Mouse (Mus musculus) kidney, adult 9 months (tissue): ENCODE measurements at regions not wholly inside any gene's neighbourhood (a gene's known extent, or its start where the extent isn't known, plus 50 kb on each side); places are given as distances from the start of the nearest gene placed in this dataset.

Experiments
- DNase-seq: peaks from one replicate; pipeline ENCODE4 v3.0.0; 2022

- DNase-seq, result no peak
Observed at GRCm38 (mm10) chr17:75894934-75895333, 343.2 kb upstream of the Fam98a start.

- no peak for DNase-seq
Observed at GRCm38 (mm10) chr17:75893559-75893958, 341.8 kb upstream of the Fam98a start.

GRCm38 (mm10) chr17:75892156-75892555 is 340.4 kb upstream of the Fam98a start:
- DNase-seq, result no peak

- DNase-seq, result no peak
Observed at GRCm38 (mm10) chr17:75891564-75891963, 339.8 kb upstream of the Fam98a start.

DNA sequence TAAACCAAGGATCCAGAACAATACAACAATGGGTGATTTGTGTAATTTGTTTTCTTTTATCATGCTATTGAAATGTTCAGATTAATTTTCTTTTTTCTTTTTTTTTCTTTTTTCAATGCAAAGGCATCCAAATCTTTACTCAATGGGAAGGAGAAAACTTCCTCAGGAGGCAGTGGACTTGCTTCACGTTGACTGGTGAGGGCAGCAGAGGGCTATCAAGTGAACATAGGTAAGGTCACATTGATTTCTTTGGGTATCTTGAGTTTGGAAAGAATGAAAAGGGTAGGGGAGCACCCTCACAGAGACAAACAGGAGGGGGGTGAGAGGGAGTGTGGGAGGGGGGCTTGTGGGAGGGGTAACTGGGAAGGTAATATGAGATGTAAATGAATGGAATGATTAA is 326.1 kb upstream of the Fam98a start:
- no peak for DNase-seq

DNA sequence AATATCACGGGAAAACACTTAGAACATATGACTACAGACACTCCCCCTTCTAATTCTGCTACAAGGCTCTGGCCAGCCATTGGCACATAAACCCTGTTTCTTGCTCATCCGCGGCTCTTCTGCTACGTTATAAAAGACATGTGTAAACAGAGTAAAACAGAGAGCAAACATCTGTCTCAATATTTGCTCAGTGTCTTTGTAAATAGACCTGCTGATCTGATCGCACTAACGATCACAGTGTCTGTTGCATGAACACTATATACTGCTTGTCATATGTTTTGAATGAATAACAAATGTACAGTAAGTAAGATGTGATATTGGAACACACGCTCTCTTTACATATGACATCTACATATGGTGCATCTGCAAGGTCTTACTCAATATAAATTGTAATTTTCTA is 325.1 kb upstream of the Fam98a start:
- DNase-seq, result no peak

DNA sequence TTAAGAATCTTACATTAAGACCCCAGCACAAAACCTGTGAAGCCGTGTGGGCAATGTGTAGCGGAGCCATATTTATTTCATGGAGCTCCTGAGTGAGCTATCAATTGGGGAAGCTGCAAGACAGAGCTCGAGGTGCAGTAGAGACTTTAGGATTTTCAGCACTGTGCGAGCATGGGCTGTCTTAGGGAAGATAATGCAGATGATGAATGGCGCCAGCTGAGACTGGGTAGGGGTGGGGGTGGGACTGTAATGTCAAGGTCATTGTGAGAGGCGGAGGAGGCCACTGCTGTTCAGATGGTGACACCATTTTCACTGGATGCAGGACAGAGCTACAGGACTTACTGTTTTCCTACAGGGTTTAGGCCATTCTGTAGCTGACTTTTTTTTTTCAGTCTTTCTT is 322.8 kb upstream of the Fam98a start:
- no peak for DNase-seq

DNA sequence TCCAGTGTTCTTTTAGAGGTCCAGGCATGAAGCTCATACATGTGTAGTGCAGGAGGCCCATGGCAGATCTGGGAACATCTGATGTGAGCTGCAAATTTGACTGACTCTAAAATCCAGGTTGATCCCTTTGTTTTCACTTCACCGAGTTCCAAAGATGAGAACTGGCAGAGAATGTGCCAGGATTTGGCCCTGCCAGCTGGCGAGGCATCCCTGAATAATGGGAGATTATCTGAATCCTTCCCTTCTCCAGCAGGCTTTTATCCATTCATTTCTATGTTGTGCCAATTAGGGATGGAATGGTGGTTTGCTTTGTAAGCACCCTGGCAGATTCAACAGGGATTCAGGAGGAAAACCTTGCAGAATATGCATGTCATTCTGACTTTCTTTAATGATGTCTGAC is 318.7 kb upstream of the Fam98a start:
- DNase-seq, result no peak

GRCm38 (mm10) chr17:75857015-75857414 is 305.3 kb upstream of the Fam98a start:
- DNase-seq, result no peak

DNA sequence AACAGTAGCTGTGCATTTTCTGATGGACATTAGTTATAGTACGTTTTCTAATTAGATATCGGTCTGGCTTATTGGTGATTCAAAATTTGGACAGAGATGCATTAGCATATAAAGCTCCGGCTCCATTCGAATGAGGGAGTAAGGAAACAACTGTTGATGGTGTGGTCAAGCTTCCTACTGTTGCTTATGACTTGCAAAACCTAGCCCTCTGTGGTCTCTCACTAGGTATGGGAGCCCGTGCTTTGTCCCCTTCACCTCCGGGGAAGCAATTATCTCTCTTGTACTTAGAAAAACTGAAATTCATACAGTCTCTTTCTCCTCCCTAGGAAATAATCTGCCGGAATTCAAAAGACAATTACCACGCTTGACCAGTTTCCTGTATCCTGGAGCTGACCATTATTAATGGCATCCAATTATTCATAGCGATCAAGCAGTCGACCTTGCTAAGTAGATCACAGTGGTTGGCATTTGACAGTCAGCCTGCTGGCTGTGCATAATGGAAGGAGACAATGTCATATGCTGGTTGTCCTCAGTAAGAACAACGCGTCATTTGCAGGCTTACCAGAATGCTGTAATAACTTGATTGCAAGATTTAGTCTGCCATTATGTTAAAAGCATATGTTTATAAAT is 264.4 kb upstream of the Fam98a start:
- DNase-seq, result no peak

DNA sequence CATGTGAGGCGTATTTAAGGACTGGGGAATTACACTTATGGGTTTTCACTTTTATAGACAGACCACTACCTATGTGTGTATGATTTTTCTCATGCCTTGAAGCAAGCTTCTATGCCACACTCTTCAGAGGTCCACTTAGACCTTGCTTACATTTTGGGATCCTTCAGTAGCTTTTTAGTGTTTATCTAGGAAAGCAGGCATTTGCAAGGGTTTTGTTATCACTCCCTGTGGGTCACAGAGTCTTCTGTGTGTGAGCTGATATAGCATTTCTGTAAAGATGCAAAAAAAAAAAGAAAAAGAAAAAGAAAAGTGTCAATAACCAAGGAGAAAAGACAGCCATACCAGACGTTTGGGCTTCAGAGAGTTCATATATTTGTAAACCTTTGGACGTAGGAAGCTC is 260.4 kb upstream of the Fam98a start:
- DNase-seq, result no peak

DNA sequence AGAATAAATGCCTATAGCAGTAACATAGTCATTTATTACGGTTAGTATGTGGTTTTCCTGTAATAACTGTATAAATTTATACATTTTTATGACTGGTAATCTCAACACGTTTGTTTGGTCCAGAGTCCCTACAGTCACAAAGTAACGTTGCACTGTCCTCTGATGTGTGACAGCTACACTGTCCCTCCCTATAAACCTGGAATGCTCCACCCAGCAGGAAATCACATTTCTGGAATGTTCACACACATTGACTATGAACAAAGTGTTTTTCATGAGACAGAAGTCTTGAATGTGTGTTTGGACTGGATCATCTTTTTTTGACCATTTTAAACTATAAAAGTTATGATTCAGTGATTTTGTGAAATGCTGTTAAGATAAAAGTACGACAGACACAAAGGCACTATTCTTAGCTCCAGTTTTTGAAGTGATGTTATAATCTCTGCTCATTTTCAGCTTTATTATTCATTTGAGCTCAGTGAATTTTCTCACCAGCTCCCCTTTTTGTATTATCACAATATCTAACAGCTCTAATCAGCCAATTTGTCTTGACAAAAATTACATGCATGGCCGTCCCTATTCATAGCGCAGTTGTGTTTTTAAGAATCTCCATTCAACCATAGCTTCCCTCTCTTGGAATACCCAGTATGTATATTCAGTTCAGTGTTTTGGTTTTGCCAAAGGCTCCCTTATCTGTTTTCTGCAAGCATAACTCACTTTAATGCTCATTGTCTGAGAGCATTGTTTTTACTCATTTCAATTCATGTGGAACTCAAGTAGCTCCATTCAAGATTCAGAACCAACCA is 257.0 kb upstream of the Fam98a start:
- no peak for DNase-seq

DNA sequence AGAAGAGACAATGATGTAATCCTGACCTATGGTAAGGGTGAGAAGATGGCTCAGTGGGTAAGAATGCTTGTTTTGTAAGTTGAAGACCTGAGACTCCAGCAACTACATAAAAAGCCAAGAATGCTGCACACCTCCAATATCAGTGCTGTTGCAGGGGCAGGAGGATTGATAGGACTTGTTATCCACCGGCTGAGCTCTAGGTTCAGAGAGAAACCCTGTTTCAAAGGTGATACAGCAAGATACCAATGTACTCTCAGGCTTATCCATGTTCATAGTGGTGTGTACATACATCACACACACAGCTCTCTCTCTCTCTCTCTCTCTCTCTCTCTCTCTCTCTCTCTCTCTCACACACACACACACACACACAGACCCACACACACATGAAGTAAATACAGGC is 256.3 kb upstream of the Fam98a start:
- DNase-seq, result no peak

DNA sequence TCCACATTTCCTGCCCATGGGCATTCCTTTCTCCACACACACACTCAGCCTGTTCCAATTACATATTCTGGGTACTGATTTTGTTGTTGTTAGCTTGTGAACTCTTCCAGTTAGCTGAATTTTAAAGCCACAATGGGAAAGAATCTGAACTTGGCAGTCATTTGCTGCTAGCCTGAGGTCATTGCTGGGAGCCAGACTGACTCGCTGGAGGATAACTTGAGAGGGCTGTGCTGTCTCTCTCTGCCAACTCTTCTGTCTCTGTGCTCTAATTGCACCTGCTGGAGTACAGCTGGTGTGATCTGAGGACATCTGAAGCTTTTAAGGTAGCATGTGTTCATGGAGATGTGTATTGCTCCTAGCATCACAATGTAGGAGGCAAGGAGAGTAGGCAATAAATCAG is 252.6 kb upstream of the Fam98a start:
- no peak for DNase-seq

DNA sequence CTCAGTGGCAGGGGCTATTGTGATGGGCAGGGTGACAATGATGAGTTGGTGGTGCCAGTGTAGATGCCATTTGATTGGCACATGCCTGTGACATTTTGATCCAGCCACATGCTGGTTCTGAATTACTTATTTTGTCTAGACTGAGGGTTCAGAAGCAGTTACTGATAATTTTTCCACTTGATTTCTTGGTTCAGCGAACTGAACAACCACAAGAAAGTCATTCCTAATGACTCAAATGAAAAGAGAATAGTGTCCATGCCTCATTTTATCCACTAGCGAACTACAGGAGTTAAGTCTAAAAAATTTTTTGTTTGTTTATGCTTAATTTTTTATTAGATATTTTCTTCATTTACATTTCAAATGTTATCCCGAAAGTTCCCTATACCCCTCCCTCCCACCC is 244.6 kb upstream of the Fam98a start:
- DNase-seq, result no peak

DNA sequence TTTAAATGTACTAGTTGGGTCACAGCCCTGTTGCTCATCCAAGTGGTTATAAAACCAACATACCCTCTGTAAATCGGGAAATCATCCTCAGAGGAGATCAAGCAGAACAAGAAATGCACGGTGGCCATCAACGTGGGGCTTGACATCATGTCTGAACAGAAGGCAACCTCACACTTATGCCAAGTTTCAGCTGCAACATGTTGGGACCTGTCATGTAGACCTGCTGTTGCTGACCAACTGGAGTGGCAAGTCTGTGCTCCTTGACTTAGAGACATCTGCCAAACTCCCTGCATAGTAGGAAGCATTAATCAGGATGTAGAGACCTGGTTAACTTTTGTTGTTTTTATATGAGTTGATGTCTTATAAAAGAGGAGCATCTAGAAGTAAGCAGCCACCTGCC is 244.0 kb upstream of the Fam98a start:
- DNase-seq, result no peak

DNA sequence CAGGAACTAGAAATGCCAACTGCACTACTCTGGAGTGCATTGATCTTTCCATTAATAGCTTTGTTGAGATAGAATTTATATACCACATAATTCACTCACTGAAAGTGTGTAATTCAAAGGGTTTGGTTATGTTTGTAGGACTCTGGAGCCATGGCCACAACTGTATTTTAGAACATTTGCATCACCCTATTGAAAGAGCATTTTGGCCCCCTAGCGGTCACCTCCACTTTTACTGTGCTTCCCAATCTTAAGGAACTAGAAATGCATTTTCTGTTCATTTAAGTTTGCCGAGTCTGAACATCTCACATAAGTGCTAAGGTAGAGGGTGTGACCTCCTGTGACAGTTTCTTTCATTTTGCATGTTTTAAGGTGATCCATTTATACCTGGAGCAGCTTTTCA is 228.0 kb upstream of the Fam98a start:
- DNase-seq, result no peak

DNA sequence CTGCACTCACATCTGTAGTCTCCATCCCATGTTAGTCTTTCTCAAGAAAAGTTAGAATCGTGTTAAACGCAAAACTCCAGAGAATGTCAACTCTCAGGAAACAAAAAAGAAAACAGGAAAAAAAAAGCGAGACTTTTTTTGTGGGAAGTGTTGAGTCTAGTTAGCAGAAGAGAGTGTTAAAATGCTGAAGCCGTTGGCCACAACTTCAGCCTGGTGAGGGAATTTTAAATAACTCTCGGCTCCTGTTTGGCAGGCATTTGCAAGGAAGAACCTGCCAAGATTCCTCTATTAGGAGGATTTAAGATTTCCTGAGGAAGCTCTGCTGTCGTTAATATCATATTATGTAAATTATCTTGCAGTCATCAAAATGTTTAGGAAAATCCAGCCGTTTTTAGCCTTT is 224.9 kb upstream of the Fam98a start:
- DNase-seq, result no peak

GRCm38 (mm10) chr17:75775518-75775917 is 223.8 kb upstream of the Fam98a start:
- DNase-seq, result no peak

- DNase-seq, result no peak
Observed at GRCm38 (mm10) chr17:75772861-75773260, 221.1 kb upstream of the Fam98a start.

- DNase-seq, result no peak
Observed at GRCm38 (mm10) chr17:75768654-75769053, 216.9 kb upstream of the Fam98a start.

GRCm38 (mm10) chr17:75763391-75763790 is 211.6 kb upstream of the Fam98a start:
- DNase-seq, result no peak

DNA sequence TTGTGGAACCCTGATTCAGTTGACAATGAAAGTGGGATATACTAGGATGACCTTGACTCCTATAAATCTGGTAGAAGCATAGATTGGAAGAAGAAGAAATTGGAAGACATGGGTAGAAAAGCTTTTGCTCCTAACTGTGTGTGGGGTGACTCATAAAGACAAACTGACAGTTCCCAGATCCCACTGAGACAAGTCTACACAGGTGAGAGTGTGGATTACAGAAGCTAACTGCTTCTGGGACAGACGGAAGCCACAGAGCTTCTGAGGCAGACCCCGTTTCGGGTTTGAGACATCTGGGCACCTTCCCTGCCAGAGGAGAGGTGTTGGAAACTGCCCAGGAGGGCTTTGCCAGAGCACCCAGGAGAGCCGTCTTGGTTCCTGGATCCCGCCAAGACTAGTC is 204.7 kb upstream of the Fam98a start:
- DNase-seq, result no peak

DNA sequence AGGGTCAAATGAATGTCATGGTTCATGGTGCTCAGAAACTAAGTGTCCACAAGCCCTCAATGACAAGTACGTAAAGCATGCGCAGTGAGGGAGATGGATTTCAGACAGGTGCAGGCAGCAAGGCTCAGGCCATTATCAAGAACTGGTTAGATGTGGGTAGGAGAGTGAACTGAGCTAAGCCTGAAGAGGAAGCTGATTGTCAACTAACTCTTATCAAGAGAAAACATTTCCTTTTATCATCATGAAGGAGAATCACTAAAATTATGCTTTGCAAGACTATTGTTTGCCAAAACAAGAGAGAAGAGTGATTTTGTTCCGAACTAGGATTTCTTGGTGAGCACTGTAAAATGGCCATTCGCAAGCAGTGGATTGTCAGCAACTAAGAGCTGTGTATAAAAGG is 164.7 kb upstream of the Fam98a start:
- DNase-seq, result no peak

DNA sequence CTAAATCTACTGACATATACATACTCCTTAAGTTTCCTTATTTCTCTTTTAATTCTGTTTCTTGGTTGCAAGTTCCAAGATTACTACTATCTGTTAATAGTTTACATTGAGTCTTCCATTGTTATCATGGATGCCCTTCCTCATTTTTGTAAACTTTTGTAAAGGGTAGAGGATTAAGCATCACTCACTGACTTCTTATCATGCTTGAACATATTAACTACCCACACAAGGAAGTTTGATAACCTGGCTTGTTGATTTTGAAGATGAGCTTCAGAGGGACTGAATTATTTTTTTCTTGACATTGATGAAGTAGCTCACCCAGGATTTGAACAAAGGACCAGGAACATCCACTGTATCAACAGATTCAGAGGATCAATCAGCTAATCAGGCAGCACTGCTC is 162.8 kb upstream of the Fam98a start:
- no peak for DNase-seq
